Mouse (Mus musculus) frontal cortex, postnatal 36 days (tissue): ENCODE results near the gene Olfr374.
A peak's percentile ranks its signal among the peaks of the same experiment; 100 is the strongest.

Experiments
- DNase-seq, 2 experiments: peaks; one replicate each; pipeline ENCODE4 v3.0.0; 2022; ENCODE audit warnings: low spot score in 2 of 2

Olfr374 gene

DNA sequence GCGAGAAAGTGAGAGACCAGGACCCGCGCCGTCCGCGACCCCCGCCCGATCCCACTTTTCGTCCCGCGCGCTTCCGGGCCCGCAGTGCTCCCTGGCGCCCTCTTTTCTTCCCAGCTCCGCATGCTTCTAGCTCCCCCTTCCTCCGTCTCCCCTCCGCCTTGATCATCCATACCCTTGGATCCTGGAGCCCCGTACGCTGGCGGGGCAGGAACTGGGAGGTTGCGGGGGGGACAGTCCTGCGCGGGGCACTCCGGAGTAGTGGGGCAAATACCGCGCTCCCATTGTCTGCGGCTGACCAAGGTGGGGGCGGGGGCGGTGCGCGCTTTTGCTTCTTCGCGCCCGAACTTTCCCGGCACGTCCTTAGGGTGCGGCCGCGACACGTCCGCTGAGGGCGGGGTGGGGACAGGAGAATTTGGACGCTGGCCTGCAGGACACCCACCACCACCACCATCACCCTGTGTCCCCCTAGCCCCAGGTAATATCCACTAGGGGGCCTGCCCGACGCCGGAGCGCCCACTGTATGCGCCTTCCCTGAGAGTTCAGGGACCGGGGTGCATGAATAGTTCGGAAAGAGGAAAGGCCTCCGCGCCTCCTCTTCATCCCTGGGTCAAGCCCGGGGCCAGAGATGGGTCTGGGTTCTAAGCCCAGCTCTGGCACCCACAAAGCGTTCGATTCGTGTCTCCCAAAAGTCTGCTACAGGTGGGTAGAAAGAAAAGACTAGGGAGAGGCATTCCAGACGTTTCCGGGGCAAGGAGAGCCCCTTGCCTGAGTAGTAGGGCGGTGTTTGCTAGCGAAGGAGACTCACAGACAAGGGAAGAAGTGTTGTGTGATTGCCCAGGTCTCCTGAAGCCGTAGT, 28.8 kb downstream of the Olfr374 start:
- peak; percentile 11 to 36 for DNase-seq

DNA sequence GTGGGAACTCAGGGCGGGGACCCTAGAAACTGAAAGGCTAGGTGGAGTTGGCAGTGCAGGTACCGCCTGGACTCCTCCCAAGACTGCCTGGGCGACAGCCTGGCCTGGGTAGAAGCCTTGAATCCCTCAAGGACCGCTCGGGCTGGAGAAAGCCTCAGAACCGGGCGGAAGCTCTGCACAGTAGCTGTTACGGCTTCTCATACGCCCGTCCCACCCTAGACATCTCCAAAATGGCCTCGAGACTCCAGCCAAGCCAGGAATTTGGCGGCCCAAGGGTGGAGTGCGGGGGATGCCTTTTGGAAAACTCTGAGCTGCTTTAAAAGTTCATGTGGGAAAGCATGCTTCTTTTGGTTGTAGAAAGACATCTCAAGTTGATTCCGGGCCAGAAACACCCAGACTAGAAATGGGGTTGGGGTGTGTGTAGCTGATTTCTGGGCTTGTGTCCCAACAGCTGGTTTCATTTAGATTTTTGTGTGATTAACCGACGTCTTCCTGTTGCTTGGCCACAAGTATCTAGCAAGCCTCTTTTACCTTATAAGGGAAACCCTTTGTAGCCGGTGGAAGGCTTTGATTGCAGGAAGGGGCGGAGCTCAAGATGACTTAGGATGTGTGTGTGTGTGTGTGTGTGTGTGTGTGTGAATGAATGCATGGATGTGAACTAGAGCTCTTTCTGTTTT, 29.6 kb downstream of the Olfr374 start:
- peak; percentile 11 to 23 for DNase-seq

DNA sequence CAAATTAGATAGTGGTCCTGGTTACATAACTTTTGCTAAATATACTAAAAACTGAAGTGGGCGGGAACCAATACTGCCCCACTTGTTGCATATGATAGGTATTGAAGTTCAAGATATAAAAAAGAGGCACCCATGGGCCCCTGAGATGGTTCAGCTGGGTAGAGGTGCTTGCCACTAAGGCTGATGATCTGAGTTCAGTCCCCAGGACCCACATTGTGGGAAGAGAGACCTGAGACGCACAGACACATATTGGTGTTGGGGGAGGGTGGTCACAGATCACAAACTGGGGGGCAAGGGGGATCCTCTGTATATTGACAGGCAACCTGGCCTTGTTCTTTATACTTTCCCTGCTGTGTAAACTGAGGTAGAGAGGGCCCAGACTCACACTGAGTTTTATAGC, 30.6 kb downstream of the Olfr374 start:
- no peak for DNase-seq

DNA sequence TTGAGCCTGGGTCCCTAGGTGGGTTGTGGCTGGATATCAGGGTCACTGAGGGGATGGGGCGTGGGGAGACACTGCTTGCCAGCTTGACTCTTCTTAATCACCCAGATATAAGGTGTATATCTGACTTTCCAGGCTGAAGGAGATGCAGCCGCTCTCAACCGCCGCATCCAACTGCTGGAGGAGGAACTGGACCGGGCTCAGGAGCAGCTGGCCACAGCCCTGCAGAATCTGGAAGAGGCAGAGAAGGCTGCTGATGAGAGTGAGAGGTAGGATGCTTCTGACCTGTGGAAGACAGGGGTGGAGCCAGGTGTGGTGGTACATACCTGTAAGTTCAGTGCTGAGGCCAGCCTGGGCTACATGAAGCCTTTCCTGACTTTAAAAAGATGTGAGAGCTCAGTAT, 31.6 kb downstream of the Olfr374 start:
- DNase-seq, result no peak

GRCm38 (mm10) chr8:72143256-72143824, 36.5 kb downstream of the Olfr374 start:
- DNase-seq, result no peak

GRCm38 (mm10) chr8:72144345-72144975, 37.6 kb downstream of the Olfr374 start:
- DNase-seq, result no peak

DNA sequence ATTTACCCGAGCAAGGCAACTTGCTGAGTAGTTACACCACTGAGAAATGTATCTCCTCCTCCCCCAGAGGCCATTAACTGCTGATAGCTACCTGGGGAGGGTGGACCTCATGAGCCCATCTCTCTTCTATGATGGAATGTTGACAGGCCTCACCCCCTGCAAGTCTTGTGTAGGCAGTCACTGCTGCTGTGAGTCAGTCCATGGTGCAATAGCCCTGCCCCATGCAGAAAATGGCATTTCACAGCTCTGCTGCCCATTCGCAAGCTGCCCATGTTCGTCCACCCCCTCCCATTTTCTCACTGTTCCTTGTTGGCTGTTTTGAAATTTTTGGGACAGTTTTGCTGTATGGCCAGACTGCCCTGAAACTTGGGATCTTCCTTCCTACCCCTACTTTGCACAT, 38.7 kb downstream of the Olfr374 start:
- no peak for DNase-seq

DNA sequence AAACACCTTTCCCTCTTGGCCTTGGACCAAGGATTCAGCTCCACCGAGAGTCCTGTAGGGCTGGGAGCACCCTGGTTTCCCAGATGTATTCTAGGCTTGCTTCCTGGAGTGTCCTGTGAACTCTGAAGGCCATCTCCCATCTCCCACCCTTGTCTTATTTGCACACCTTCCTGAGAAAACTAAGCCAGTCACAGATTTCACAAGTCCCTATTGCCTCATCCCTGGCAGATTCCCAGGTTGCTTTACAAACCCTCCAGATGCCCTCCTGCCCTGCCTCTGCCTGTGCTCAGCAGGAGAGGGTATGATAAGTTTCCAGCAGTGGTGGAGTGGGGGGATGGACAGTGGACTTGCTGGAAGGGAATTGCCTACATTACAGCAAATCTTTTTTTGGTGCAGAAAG, 39.2 kb downstream of the Olfr374 start:
- no peak for DNase-seq

DNA sequence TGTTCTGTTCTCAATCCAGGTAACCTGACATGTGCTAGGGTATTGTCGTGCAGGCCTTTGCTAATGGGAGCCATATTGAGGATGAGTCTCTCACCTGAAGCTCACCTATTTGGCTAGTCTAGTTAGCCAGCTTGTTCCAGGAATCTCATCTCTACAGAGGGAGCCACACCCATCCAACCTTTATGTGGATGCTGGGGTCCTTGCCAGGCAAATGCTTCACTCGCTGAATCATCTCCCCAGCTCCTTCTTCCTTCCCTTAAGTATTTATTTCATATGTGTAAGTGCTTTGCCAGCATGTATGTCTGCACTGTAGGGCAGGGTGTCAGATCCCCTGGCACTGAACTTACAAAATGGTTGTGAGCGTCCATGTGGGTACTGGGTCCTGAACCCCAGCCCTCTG, 39.7 kb downstream of the Olfr374 start:
- no peak for DNase-seq

GRCm38 (mm10) chr8:72147266-72147665, 40.4 kb downstream of the Olfr374 start:
- DNase-seq, result no peak

- DNase-seq, result no peak
Measured at GRCm38 (mm10) chr8:72149056-72149455, 42.2 kb downstream of the Olfr374 start.

GRCm38 (mm10) chr8:72151418-72152078, 44.7 kb downstream of the Olfr374 start:
- DNase-seq, result no peak

GRCm38 (mm10) chr8:72153382-72153781, 46.5 kb downstream of the Olfr374 start:
- DNase-seq, result no peak

DNA sequence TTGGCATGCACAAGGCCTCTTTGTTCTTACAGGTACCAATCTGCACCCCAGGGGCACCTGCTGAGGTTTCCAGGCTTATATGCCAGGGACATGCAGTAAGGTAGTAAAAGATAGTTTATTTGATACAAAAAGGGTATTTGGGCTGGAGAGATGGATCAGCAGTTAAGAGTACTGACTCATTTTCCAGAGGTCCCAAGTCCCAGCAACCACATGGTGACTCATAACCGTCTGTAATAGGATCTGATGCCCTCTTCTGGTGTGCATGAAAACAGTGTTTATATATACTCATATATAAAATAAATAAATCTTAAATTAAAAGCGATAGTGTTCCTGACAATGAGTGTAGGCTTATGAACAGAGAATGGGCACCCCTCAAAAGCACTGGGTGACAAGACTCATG, 51.3 kb downstream of the Olfr374 start:
- DNase-seq, result no peak

DNA sequence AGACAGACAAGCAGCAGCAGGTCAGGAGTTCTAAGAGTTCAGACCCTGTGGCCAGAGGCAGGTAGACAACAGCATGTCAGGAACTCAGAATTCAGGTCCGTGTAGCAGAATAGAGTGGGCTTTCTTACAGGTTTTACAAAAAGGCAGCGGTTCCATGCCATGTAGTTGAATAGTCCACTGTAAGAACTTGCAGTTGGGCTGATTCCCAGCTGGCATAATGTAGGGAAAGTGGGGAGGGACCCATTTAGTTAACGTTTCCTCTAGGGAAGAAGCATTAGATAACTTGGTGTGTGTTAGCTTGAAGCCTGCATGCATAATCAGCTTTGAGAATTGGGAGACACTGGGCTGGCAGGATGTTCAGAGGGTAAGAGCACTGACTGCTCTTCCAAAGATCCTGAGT, 51.9 kb downstream of the Olfr374 start:
- DNase-seq, result no peak

DNA sequence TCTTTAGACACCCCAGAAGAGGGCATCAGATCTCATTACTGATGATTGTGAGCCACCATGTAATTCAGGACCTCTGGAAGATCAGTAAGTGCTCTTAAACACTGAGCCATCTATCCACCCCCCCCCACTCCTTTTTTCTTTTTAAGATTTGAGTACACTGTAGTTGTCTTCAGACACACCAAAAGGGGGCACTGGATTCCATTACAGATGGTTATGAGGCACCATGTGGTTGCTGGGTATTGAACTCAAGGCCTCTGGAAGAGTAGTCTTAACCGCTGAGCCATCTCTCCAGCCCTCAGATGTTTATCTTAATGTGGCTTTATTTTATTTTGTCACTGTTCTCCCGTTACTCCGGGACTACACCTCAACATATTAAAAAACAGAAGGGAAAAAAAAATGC, 53.2 kb downstream of the Olfr374 start:
- DNase-seq, result no peak

GRCm38 (mm10) chr8:72160707-72161697, 54.2 kb downstream of the Olfr374 start, which contains the start of gene Rab8a:
TSS of gene Rab8a (plus strand) at chr8:72161200.
- peak; percentile 100 for DNase-seq

DNA sequence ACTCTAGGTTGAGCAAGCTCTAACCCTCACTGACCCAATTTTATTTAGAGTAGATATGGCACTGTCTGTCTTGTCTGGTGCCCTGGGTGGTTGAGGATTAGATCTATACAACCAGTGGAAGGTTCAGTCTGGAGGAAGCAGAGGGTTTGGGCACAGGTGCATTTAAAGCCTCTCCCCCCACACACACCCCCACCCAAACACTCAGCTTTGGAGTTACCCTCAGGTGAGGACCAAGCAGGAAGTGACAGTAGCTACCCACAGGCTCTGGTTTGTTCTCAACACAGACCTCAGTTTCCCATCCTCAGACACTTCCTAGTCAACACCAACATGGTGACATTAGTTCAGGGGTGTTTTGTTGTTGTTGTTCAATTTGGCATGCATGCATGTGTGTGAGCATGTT, 56.0 kb downstream of the Olfr374 start:
- DNase-seq, result no peak
